Mouse (Mus musculus) layer of hippocampus, postnatal 14 days (tissue): Measurements from ENCODE around the gene Lypd8. TPM values are rescaled to one million over a fixed set of nuclear protein-coding genes. Genes with fewer than 3 reads are reported as not detected.
"Not testable (repeated sequence)": the region's sequence is repeated elsewhere in the genome, so short reads cannot be mapped to it uniquely, and the experiment has no call there.

Experiments used
- DNase-seq, 2 experiments: peaks; one replicate each; pipeline ENCODE4 v3.0.0; 2021 to 2022; ENCODE audit warnings: low spot score in 2 of 2, mixed read lengths in 1 of 2
- long read RNA-seq, 2 experiments: library from polyadenylated mRNA; stranded (forward); transcript quantifications; one replicate each; pipeline ENCODE4 v2.0.0; 2021
- total RNA-seq, 2 experiments: library from RNA; stranded (reverse); gene quantifications; 2 replicates each; pipeline ENCODE4 v1.2.3; 2021

Lypd8 gene
- total RNA-seq: under 1 TPM in 1 of 2 experiments, not detected in 1; 0.37 TPM
- long read RNA-seq, experiment 1: 0 reads
- long read RNA-seq, experiment 2: 0 reads

DNA sequence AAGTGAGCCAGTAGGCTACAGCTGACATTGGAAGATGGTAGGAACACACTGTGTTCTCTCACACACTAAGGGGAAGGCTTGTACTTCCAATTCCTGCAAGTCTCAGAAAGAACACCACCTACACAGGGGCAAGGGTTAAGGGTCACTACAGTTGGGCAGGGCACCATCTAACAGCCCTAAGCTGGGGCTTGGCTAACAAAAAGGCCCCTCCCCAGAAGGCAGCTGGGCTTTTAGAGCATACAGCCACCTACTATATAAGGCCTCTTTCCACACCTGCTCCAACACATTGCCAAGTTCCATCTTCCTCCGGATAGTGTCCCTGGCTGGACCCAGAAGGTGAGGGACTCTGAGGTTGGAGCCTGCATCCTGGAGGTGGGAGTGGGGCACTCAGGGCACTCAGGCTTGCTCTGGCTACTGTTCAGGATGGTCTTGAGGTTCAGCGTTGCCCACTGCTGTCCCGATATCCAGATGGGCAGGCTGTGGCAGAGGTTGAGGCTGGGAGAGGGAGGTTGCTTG is at the start of gene Lypd8:
Gene Lypd8, plus strand, starts transcription at position 281 of the 516 bp plus-strand sequence.
- peak in 1 of 2 experiments; percentile 37 for DNase-seq

DNA sequence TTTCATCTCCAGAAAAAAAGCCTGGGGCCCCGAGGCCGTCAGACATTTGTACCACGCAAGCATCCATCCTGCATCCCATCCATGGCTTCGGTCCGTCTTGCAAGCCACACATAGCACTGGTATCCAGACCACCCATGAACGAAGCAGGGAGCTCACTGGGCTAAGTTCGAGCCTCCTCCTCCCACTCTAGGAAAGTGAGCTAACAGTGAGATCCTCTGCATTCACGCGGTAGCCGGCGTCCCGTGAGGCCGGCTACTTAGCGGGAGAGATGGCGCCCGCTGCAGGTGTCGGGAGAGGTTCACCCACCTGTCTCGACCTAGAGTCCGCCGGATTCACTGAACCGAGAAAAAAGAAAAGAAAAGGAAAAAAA is 49.0 kb upstream of the Lypd8 start:
- DNase-seq: peak in 1 of 2 experiments; percentile 47

DNA sequence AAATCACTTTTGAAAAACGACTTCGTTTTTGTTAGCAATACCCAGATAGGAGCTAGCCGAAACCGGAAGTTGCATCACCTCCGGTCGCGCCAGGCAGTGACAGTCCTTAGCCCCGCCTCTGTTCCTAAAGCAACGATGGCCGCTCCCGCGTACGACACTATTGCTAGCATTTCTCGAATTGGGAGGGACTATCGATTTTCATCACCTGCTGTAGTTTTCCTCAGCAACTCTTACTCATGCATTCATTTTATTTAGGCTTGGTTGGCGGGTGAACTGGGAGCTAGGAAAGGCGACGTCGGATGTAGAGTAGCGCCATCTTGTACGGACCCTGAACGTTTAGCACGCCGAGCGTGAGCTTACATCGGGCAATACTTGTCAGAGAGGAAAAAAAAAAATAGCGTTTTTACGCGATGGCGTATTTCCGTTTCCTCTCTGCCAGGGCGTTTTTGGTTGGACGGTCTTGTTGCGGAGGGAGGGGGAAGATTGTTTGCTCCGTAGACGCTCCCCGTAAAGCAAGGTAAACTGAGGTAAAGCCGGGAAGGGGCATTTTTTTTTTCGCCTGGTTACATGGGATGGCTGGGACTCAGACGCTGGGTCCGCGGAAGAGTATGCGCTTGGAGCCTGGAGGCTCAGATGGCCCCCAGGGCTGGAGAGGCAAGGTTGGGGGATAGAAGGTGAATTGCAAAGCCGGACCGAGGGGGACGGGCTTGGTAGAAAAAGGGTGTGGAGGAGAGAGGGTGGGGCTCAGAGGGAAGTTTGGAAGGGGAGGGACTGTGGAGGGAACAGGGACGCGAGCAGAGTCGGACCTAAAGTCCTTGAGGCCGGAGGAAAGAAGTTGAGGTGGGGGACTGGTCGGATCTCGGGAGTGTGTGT is 48.3 kb upstream of the Lypd8 start, which contains the start of the genes Zfp672 and Sh3bp5l:
Gene Zfp672, minus strand, starts transcription at position 64 of the 873 bp plus-strand sequence.
Gene Sh3bp5l, plus strand, starts transcription at position 449 of the 873 bp plus-strand sequence.
- DNase-seq: peak; percentile 95 to 96

DNA sequence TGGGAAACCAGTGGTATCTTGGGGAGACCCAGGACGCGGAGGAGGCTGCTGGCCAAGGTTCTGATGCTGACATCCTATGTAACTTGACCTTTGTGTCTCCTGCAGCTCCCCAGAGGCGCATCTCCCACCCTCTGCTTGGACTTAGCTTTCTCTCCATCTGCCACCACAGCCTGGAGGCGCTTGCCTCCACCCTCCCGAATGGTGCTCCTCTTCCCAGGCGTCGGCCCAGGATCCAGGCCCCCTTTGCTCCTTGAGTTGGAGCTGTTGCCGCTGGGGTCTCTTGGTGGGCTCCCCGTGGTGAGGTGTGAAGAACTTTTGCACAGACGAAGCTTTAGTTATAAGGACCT is 47.7 kb upstream of the Lypd8 start:
- DNase-seq: no peak

DNA sequence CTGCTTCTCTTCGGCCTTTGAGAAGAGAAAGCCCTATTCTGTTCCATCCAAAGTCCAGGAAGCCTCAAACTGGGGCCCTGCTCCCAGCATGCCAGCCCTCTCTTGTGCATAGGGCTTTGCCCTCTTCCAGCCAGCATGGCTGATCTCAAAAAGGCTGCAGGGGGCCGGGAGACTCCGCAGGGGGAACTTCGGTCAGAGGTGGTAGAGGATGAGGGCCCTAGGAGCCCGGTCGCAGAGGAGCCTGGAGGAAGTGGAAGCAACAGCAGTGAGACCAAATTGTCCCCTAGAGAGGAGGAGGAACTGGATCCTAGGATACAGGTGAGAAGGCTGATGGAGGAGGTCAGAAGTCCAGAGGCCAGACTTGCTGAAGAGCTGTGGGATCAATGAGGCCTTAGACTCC is 47.3 kb upstream of the Lypd8 start:
- DNase-seq: no peak

DNA sequence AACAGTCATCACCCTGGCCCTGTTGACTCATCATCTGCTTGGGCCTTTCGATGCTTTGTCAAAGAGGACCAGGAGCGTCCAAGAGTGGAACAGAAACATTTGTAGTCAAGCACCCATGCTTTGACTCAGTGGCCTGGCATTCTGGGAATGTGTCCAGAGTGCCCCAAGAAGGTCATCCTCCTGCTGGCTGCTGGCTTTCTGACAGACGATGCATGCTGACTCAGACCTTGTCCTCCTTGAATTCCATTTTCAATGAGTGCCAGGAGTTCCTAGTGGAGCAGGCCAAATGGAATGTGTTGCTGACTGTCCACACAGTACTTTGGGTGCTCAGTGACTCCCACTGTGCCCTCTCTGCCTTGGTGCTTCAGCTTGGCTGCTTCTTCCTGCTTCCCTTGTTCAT is 44.1 kb upstream of the Lypd8 start:
- DNase-seq: no peak

DNA sequence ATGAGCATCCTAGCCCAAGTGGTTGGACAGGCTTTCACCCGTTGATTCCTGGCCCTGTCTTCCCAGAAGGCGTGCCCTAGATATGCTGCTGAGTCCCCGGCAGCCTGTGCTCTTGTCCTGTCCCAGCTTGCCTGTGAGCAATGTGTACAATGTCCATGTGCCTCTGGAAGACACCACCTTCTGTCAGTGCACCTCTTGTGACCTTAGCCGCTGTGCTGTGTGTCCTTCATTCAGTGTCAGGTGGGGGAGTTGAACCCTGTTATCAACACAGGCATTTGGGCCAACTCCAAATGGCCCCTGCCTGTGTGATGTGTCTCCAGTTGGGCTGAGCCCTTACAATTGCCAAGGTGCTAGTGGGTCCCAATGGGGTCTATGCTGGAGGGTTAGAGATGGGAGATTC is 32.1 kb upstream of the Lypd8 start:
- no peak for DNase-seq

DNA sequence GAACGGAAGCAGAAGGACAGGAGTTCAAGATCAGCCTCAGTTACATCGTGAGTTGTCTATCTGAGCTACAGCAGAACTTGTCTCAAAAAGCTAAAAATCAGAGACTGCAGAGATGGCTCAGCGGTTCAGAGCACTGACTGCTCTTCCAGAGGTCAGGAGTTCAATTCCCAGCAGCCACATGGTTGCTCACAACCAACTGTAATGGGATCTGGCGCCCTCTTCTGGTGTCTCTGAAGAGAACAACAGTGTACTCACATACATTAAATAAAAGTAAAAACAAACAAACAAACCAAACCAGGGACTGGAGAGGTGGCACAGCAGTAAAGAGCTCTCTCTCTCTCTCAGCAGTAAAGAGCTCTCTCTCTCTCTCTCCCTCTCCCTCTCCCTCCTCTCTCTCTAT is 28.2 kb upstream of the Lypd8 start:
- DNase-seq: no peak

DNA sequence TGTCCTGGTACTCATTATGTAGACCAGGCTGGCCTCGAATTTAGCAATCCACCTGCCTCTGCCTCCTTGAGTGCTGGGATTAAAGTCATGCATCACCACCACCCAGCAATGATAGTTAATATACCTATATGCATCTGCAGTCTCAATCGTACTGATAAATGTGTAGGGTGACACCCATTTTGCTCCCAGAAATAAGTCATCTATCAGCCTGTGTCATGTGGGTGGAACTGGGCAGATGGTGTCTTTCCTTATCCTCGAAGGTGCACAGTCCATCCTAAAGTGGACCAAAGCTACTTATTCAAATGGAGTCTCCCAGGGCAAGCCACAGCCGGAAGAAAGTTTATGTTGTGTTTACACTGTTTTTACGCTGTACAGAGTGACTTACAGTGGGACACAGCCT is 27.7 kb upstream of the Lypd8 start:
- no peak for DNase-seq

DNA sequence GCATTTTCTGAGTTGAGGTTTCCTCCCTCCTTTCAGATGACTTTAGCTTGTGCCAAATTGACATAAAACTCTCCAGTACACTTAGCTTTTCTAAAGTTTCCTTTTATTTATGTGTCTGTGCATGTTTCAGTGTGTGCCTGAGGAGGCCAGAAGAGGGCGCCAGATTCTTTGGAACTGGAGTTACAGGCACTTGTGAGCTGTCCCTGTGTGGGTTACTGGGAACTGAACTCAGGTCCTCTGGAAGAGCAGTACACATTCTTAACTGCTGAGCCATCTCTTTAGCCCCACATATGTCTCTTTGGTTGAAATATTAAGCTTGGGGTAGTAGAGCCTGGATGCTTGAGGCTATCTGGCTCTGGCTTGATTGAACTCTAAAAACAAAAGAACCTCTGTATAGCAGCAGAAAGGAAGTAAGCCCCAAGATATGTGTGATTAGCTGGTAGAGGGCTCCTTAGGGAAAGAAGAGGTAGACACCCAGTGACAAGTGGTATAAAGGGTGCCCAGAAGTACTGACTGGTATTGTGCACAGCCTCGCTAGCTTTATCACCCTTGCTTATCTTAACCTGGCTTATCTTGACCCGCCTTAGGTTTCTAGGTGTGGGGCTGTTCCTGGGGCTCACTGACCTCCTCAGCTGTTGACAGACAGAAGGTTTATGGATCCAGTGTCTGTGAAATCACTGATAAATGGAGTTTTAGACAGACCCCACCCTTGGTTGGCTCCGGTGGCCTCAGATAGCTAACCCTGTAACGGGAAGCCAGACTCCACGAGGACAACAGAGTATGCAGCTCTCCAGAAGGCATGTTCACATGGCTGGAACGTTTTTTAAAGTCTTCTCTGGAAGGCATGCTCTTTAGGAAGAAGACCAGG is 25.9 kb upstream of the Lypd8 start:
- DNase-seq: no peak

DNA sequence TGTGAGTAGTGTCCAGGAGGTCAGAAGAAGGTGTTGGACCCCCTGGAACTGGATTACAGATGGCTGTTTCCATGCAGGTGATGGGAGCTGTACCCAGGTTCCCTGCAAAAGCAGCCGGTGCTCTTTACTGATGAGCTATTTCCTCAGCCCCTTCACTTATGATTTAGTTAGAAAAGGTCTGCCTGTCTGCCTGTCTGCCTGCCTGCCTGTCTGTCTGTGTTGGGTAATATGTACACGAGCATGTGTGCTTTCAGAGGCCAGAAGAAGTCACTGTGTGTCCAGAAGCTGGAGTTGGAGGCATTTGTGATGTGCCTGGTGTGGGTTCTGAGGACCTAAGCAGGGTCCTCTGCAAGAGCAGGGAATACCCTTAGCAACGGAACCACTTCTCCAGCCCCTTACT is 25.1 kb upstream of the Lypd8 start:
- DNase-seq: no peak

DNA sequence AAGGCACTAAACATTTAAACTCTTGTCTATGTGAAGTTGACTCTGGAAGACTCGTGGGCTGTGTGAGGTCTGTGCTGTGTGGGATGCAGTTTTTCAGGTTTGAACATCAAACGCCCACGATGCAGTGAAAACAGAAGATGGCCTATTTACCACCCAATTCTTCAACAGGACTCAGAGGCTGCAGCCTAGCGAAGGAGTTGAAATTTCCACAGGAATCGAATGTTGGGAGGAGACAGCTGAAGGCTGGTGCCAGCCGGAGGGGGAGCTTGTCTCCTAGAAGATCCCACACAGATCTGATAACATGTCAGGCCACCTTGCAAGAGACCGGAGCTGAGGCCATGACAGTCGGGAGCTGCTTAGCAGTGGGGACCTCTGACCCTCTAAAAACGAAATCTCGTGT is 24.4 kb upstream of the Lypd8 start:
- DNase-seq: no peak

DNA sequence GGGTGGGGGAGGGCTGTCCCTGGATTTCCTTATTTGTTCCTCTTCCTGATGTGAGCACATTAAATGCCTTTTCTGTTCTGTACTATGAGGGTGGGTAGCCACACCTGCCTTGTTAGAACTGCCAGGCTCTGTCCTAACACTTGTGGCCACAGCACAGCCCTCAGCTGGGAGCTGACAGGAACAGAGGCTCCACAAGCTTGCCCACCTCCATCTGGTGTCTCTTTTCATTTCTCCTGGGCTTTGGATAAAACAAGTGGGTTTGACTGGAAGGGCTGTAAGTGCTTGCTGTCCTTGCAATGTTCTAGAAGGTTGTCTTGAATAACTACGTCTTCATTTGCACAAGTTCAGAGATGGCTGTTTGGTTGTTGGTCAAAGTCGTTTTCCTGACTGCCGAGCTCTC is 23.9 kb upstream of the Lypd8 start:
- DNase-seq: no peak

DNA sequence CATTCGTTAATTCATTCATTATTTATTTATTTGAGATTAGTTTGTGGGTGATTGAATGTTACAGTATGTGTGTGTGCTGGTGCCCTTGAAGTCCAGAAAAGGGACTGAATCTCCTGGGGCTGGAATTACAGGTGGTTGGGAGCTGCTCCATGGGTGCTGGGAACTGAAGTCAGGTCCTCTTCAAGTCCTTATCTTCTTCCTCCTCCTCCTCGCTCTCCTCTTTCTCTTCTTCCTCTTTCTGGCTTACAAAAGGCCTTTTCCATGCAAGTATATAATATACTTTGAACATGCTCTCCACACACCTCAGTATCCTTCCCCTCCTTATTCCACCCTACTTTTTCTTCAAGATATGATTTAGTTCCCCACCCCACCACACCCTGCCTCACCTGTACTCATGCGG is 21.8 kb upstream of the Lypd8 start:
- DNase-seq: no peak

DNA sequence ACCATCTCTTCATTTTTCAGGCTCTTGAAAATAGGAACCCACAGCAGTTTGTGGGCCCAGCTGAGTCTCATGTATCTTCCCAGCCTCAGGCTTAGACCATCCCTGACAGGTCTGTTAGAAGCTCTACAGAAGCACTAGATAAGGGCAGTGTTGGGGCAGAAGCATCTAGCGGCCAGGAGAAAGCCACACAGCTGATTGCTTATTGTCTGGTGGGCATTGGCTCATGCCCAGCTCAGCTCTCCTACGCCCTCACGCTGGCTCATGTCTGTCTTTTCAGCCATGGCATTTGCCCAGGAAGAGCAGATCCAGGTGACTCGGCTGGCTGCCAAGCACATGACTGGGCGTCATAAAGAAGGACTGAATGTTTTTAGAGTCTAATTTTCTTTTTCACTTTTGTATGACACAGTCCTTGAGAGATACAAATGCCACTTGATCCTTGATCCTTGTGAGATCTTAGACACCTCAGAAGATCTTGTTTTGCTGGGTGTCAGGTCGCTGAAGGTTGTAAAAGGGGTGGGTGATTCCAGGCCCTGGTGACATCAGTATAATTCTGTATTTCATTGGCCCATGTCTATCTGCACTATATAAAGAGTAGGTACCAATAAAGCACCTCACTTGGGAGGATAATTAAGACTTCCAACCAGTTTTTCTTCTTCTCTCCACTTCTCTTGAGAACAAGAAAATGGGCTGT is 20.9 kb upstream of the Lypd8 start:
- no peak for DNase-seq

DNA sequence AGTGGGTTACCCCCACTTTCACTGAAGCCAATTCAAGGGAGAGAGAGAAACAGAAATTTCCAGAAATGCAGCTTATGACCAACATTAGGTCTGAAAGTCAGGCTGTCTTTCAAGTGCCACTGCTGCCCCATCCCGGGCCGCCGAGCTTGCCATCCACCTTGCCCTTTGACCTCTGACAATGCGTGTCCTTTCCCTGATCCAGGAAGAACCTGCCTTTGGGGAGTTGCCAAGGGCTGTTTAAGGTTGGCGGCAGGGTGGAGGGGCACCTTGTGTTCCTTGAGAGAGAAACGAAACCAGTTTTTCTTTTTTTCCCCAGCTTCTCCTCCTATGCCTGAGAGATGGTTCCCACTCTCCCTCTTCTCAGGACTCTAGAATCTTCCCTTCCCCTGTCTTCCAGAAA is 16.3 kb upstream of the Lypd8 start:
- DNase-seq: not testable (repeated sequence)

DNA sequence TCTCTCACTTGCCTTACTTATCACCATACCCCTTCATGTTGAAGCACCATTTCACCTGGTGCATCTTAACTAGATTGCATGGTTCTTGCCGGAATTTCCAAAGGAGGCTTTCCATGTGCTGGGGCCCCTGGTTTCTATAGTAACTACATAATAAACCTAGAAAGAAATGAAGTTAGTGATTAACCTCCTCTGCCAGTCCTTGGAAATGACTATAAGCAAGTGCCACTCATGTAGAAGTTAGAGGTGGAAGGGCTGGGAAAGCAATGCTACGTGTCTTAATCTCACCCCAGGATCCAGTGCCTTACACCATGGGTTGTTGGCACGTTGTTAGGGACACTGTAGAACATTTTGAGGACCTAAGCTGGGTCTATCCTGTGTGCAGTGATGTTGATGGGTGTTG is 14.4 kb upstream of the Lypd8 start:
- no peak for DNase-seq

DNA sequence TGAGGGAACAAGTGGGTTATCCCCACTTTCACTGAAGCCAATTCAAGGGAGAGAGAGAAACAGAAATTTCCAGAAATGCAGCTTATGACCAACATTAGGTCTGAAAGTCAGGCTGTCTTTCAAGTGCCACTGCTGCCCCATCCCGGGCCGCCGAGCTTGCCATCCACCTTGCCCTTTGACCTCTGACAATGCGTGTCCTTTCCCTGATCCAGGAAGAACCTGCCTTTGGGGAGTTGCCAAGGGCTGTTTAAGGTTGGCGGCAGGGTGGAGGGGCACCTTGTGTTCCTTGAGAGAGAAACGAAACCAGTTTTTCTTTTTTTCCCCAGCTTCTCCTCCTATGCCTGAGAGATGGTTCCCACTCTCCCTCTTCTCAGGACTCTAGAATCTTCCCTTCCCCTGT is 12.7 kb upstream of the Lypd8 start:
- DNase-seq: not testable (repeated sequence)

DNA sequence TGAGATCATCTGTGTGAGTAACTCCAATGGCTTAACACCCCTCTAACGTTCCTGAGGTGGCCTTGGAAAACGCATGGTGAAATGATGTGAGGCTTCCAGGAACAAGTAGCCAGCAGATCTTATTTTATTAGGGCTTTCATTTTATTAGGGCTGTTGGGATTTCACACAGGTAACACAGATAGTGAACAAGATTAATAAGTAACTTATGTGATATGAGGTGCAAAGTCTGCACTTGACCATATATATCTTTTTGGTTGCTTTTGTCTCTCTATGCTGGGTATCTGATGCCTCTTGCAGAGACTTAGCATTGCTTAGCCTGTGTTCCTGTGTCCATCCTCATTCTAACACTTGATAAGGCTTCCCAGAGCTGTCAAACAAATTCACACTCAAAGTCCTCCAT is 1.6 kb upstream of the Lypd8 start:
- no peak for DNase-seq

DNA sequence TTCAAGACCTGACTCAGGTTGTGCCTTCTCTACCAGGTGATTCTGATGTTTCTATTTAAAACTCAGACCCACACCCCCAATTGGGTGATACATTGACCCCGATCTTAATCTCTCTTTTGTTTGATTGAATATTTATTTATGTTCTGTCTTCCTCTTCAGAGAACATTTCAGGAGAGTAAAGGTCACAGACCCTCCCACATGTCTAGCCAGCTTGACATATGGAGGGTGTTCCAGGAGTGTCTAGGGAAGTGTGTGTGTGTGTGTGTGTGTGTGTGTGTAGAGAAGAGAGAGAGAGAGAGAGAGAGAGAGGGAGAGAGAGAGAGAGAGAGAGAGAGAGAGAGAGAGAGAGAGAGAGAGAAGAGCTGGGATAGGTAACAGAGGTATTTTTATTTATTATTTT is 1.2 kb upstream of the Lypd8 start:
- DNase-seq: no peak

DNA sequence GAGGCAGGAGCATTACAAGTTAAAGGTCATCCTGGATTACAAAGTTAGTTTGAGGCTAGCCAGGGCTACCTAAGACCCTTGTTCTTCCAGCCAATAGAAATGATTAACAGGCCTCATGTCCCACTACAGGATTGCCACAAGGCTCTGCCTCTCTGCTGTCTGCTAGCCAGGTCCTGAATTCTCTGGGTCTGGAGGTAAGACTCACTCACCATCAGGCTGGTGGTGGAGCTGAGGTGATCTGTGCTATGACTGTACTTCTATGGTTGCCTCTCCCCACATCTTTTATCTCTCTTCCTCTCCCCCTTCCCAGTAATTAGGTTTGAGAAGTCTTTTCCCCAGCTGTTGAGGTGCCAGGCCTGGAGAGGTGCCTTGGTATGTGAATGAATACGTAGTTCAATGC is 673 bp downstream of the Lypd8 start:
- DNase-seq: no peak
